Mouse (Mus musculus): ENCODE results near the gene Cd38. TPM values are rescaled to one million over a fixed set of nuclear protein-coding genes. Genes with fewer than 3 reads are reported as not detected.

Cd38 gene
- polyA plus RNA-seq (2014; fragmentation: Illumina TruSeq; extraction: RNeasy Lipid Tissue Mini Kit (QIAGEN cat#74804); ENCODE audit: low read depth, low replicate concordance), result 54.6 TPM

GRCm38 (mm10) chr5:43868253-43868652 lies at the start of gene Cd38:
TSS of gene Cd38 (plus strand) at chr5:43868553.

GRCm38 (mm10) chr5:43818695-43819094 lies 49.7 kb upstream of the Cd38 start, which contains the start of gene Bst1:
TSS of gene Bst1 (plus strand) at chr5:43818885.

GRCm38 (mm10) chr5:43821538-43821937 lies 46.8 kb upstream of the Cd38 start, which contains the start of gene Fbxl5:
TSS of gene Fbxl5 (minus strand) at chr5:43821638.

GRCm38 (mm10) chr5:43912844-43913243 lies 44.5 kb downstream of the Cd38 start, which contains the start of gene Gm7879:
TSS of gene Gm7879 (plus strand) at chr5:43913144.

Other genes with a start within 250 kb of the Cd38 start
- gene Cc2d2a, start 206.2 kb upstream of the Cd38 start, polyA plus RNA-seq (2014; fragmentation: Illumina TruSeq; extraction: RNeasy Lipid Tissue Mini Kit (QIAGEN cat#74804); ENCODE audit: low read depth, low replicate concordance), result 20.5 TPM
- gene Bst1, start 49.7 kb upstream of the Cd38 start, polyA plus RNA-seq (2014; fragmentation: Illumina TruSeq; extraction: RNeasy Lipid Tissue Mini Kit (QIAGEN cat#74804); ENCODE audit: low read depth, low replicate concordance), result 4.5 TPM
- 197 TPM for gene Fbxl5, start 46.9 kb upstream of the Cd38 start, polyA plus RNA-seq (2014; fragmentation: Illumina TruSeq; extraction: RNeasy Lipid Tissue Mini Kit (QIAGEN cat#74804); ENCODE audit: low read depth, low replicate concordance)
- not detected for gene Gm7879, start 44.6 kb downstream of the Cd38 start, polyA plus RNA-seq (2014; fragmentation: Illumina TruSeq; extraction: RNeasy Lipid Tissue Mini Kit (QIAGEN cat#74804); ENCODE audit: low read depth, low replicate concordance)
- gene Fgfbp1, start 113.2 kb downstream of the Cd38 start, polyA plus RNA-seq (2014; fragmentation: Illumina TruSeq; extraction: RNeasy Lipid Tissue Mini Kit (QIAGEN cat#74804); ENCODE audit: low read depth, low replicate concordance), result not detected
- 5.7 TPM for gene Prom1, start 233.5 kb downstream of the Cd38 start, polyA plus RNA-seq (2014; fragmentation: Illumina TruSeq; extraction: RNeasy Lipid Tissue Mini Kit (QIAGEN cat#74804); ENCODE audit: low read depth, low replicate concordance)

All from adrenal gland, adult 10 weeks (tissue).